Mouse (Mus musculus): ENCODE data around the gene Gsdma3. TPM values are rescaled to one million over a fixed set of nuclear protein-coding genes. Genes with fewer than 3 reads are reported as not detected.

Gsdma3 gene
- polyA plus RNA-seq, 1 experiment = not detected

DNA sequence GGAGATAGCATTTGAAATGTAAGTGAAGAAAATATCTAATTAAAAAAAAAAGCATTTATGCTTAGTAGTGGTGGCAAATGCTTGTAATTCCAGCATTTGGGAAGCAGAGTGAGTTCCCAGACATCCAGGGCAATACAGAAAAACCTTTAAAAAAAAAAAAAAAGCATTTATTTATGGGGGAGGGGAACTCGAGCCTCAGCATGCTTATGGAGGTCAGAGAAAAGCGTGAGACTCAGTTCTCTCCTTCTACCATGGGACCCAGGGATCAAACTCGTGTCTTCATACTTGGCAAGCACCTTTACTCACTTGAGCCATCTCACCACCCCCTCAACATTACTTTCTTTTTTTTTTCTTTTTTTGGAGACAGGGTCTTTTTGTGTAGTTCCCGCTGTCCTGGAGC lies 55.0 kb downstream of the Gsdma3 start:
- TF ChIP-seq CTCF (IDR thresholded peaks at IDR 0.05; ENCODE audit: extremely low read depth, insufficient read depth, low read length) (no peak), POLR2A (IDR thresholded peaks at IDR 0.05; ENCODE audit: extremely low read depth, insufficient read depth, low read length) (no peak)
- Histone ChIP-seq H3K4me3 (ENCODE audit: insufficient read depth, low read length) (no peak overlapping the region), H3K27ac (ENCODE audit: insufficient read depth, low read length) (no peak overlapping the region), H3K4me1 (ENCODE audit: control insufficient read depth, insufficient read depth, low read length) (no peaks in the 10 kb centered on the region)

- Histone ChIP-seq H3K4me1 (ENCODE audit: control insufficient read depth, insufficient read depth, low read length) (no peaks in the 10 kb centered on the region), H3K27ac (ENCODE audit: insufficient read depth, low read length) (peak within 1 kb of the TSS; percentile 4; the same call in 1 of the 2 replicates), H3K4me3 (ENCODE audit: insufficient read depth, low read length) (peak within 1 kb of the TSS; percentile 97)
- TF ChIP-seq CTCF (IDR thresholded peaks at IDR 0.05; ENCODE audit: extremely low read depth, insufficient read depth, low read length) = no peak; the same call in 1 of the 2 replicates
- peak; percentile 81 for TF ChIP-seq POLR2A (IDR thresholded peaks at IDR 0.05; ENCODE audit: extremely low read depth, insufficient read depth, low read length)
Measured at GRCm38 (mm10) chr11:98681786-98682745, 55.9 kb downstream of the Gsdma3 start, which contains the start of gene Psmd3. TSS of gene Psmd3 (plus strand) at chr11:98682554.

DNA sequence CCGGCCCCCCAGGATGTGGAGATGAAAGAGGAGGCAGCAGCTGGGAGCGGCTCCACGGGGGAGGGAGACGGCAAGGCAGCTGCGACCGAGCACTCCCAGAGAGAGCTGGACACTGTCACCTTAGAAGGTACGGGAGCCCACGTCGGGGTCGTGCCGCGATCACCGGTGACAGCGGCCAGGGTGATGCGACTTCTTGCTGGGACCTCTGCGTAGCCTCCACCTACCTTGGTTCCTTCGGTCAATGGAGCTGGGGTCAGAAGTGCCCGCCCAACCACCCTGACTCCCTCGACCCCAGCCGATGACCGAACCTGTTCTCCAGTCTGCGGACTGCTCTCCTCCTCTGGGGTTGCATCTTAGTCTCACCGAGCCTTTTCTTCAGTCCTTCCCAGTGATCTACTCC lies 56.7 kb downstream of the Gsdma3 start:
- TF ChIP-seq CTCF (IDR thresholded peaks at IDR 0.05; ENCODE audit: extremely low read depth, insufficient read depth, low read length) = no peak
- no peak for TF ChIP-seq POLR2A (IDR thresholded peaks at IDR 0.05; ENCODE audit: extremely low read depth, insufficient read depth, low read length)
- no peaks in the 10 kb centered on the region for H3K4me1 ChIP-seq (ENCODE audit: control insufficient read depth, insufficient read depth, low read length)
- H3K4me3 ChIP-seq (ENCODE audit: insufficient read depth, low read length) = peak overlapping the region; percentile 97
- peak overlapping the region; percentile 4; the same call in 1 of the 2 replicates for H3K27ac ChIP-seq (ENCODE audit: insufficient read depth, low read length)

DNA sequence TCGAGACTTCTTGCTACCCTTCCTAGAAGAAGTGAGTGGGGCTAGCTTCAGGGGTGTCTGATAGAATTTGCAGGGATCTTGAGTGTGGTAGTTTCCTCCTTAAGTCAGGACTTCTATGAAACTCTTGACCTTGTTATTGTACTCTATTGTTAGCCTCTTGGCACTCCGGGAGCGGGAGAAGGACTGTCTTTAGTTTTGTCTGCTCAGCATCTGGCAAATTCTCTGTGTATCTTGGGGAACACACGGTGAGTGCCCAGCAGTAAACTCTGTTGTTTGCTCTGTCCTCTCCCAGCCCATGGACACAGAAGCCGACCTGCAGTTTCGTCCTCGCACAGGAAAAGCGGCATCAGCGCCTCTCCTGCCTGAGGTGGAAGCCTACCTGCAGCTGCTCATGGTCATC lies 59.5 kb downstream of the Gsdma3 start:
- TF ChIP-seq POLR2A (IDR thresholded peaks at IDR 0.05; ENCODE audit: extremely low read depth, insufficient read depth, low read length) (no peak), CTCF (IDR thresholded peaks at IDR 0.05; ENCODE audit: extremely low read depth, insufficient read depth, low read length) (no peak)
- Histone ChIP-seq H3K27ac (ENCODE audit: insufficient read depth, low read length) (no peak overlapping the region), H3K4me3 (ENCODE audit: insufficient read depth, low read length) (no peak overlapping the region), H3K4me1 (ENCODE audit: control insufficient read depth, insufficient read depth, low read length) (no peaks in the 10 kb centered on the region)

GRCm38 (mm10) chr11:98686976-98687375 lies 60.8 kb downstream of the Gsdma3 start:
- Histone ChIP-seq H3K4me3 (ENCODE audit: insufficient read depth, low read length) (no peak overlapping the region), H3K4me1 (ENCODE audit: control insufficient read depth, insufficient read depth, low read length) (no peaks in the 10 kb centered on the region), H3K27ac (ENCODE audit: insufficient read depth, low read length) (no peak overlapping the region)
- TF ChIP-seq CTCF (IDR thresholded peaks at IDR 0.05; ENCODE audit: extremely low read depth, insufficient read depth, low read length) = no peak

Other genes starting within 250 kb of the Gsdma3 start
- gene Tcap, start 242.5 kb upstream of the Gsdma3 start, polyA plus RNA-seq (2012; rRNA removed) = 13.6 and 17.7 TPM in 2 replicates
- gene Pnmt, start 239.9 kb upstream of the Gsdma3 start, polyA plus RNA-seq (2012; rRNA removed) = 0.13 and 0.40 TPM in 2 replicates
- 14.4 TPM in 2 replicates for gene Pgap3, start 225.9 kb upstream of the Gsdma3 start, polyA plus RNA-seq (2012; rRNA removed)
- 2.0 and 2.6 TPM in 2 replicates for gene Erbb2, start 213.9 kb upstream of the Gsdma3 start, polyA plus RNA-seq (2012; rRNA removed)
- 192 and 197 TPM in 2 replicates for gene Mien1, start 187.4 kb upstream of the Gsdma3 start, polyA plus RNA-seq (2012; rRNA removed)
- gene Grb7, start 180.0 kb upstream of the Gsdma3 start, polyA plus RNA-seq (2012; rRNA removed) = 3.8 TPM in 2 replicates
- gene Ikzf3, start 80.3 kb upstream of the Gsdma3 start, polyA plus RNA-seq (2012; rRNA removed) = 0.17 and 0.44 TPM in 2 replicates
- gene Zpbp2, start 75.3 kb upstream of the Gsdma3 start, polyA plus RNA-seq (2012; rRNA removed) = 0.23 TPM in 1 of 2 replicates, not detected in the other
- 55.0 and 56.1 TPM in 2 replicates for gene Ormdl3, start 39.0 kb upstream of the Gsdma3 start, polyA plus RNA-seq (2012; rRNA removed)
- not detected in 2 replicates for gene Lrrc3c, start 28.1 kb upstream of the Gsdma3 start, polyA plus RNA-seq (2012; rRNA removed)
- 0.11 and 0.21 TPM in 2 replicates for gene Gm12355, start 699 bp upstream of the Gsdma3 start, polyA plus RNA-seq (2012; rRNA removed)
- not detected in 2 replicates for gene Gsdma2, start 20.4 kb downstream of the Gsdma3 start, polyA plus RNA-seq (2012; rRNA removed)
- 0.04 and 0.06 TPM in 2 replicates for gene Gsdma, start 38.0 kb downstream of the Gsdma3 start, polyA plus RNA-seq (2012; rRNA removed)
- 188 and 190 TPM in 2 replicates for gene Psmd3, start 56.2 kb downstream of the Gsdma3 start, polyA plus RNA-seq (2012; rRNA removed)
- 0.08 TPM in 1 of 2 replicates, not detected in the other for gene Csf3, start 74.9 kb downstream of the Gsdma3 start, polyA plus RNA-seq (2012; rRNA removed)
- gene Med24, start 103.1 kb downstream of the Gsdma3 start, polyA plus RNA-seq (2012; rRNA removed) = 127 and 144 TPM in 2 replicates
- gene Thra, start 114.3 kb downstream of the Gsdma3 start, polyA plus RNA-seq (2012; rRNA removed) = 721 and 771 TPM in 2 replicates
- 153 and 156 TPM in 2 replicates for gene Nr1d1, start 149.0 kb downstream of the Gsdma3 start, polyA plus RNA-seq (2012; rRNA removed)
- gene Msl1, start 169.2 kb downstream of the Gsdma3 start, polyA plus RNA-seq (2012; rRNA removed) = 119 and 131 TPM in 2 replicates
- 44.9 and 47.4 TPM in 2 replicates for gene Casc3, start 178.5 kb downstream of the Gsdma3 start, polyA plus RNA-seq (2012; rRNA removed)
- gene Rapgefl1, start 210.4 kb downstream of the Gsdma3 start, polyA plus RNA-seq (2012; rRNA removed) = 153 and 181 TPM in 2 replicates
- 35.2 and 36.5 TPM in 2 replicates for gene Wipf2, start 237.3 kb downstream of the Gsdma3 start, polyA plus RNA-seq (2012; rRNA removed)

Measured in cortical plate, adult 2 months (tissue).